Mouse (Mus musculus): Measurements from ENCODE around the gene Camkmt.

DNA sequence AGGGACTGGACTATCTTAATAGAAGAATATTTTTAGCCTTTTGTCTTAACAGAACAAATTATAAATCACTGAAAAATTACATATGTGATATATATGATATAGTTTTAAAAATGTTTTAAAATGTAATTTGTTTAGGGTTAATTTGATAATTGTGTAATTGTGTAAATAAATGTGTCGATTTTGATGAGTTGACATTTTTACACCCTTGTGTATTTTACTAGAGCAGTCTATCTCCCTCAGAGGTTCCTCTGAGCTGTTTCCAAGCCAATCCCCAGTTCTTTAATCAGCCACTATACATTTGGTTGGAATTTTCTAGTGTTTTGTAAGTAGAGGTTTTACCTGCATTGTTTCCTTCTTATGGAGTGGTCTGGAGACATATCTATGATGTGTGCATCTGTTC, 48.0 kb downstream of the Camkmt start:
- TF ChIP-seq CTCF (IDR thresholded peaks at IDR 0.05; ENCODE audit: control insufficient read depth, insufficient read depth, insufficient replicate concordance, low read depth, low read length) (no peak), POLR2A (IDR thresholded peaks at IDR 0.05; ENCODE audit: control insufficient read depth, low read depth, low read length) (no peak)
